Mouse (Mus musculus): ENCODE data around the gene Vmn1r201. TPM values are rescaled to one million over a fixed set of nuclear protein-coding genes. Genes with fewer than 3 reads are reported as not detected.

Gene Vmn1r201
- not detected in 2 replicates for polyA plus RNA-seq (2015; fragmentation: Nextera tagmentation; extraction: Ambion mirVana)

- Histone ChIP-seq H3K9ac (no peak within 1 kb of the TSS), H3K9me3 (no peaks in the 10 kb centered on the region), H3K4me2 (no peak within 1 kb of the TSS), H3K27me3 (replicated peaks) (no peaks in the 10 kb centered on the region), H3K27ac (no peak within 1 kb of the TSS), H3K36me3 (no peaks in the 10 kb centered on the region), H3K4me3 (replicated peaks) (no peak within 1 kb of the TSS), H3K4me1 (no peaks in the 10 kb centered on the region)
- WGBS = 56% methylated on average over 1 of the region's 1 CpGs
- ATAC-seq (ENCODE audit: insufficient read depth, low FRiP score, low read depth) = no peak
Observed at GRCm38 (mm10) chr13:22471623-22472022, at the start of gene Vmn1r201. Gene Vmn1r201 (plus strand): TSS chr13:22471923.

GRCm38 (mm10) chr13:22455145-22455544 is 16.6 kb upstream of the Vmn1r201 start:
- no peak overlapping the region for H3K9ac ChIP-seq
- no peaks in the 10 kb centered on the region for H3K36me3 ChIP-seq
- no peaks in the 10 kb centered on the region for H3K4me1 ChIP-seq
- no peaks in the 10 kb centered on the region for H3K27me3 ChIP-seq (replicated peaks)
- ATAC-seq (ENCODE audit: insufficient read depth, low FRiP score, low read depth) = no peak
- no peak overlapping the region for H3K4me3 ChIP-seq (replicated peaks)
- no peak overlapping the region for H3K4me2 ChIP-seq
- H3K9me3 ChIP-seq = no peaks in the 10 kb centered on the region
- H3K27ac ChIP-seq = no peak overlapping the region

GRCm38 (mm10) chr13:22502431-22502830 is 30.7 kb downstream of the Vmn1r201 start:
- Histone ChIP-seq H3K27me3 (replicated peaks) (no peaks in the 10 kb centered on the region), H3K4me1 (no peaks in the 10 kb centered on the region), H3K4me3 (replicated peaks) (no peak overlapping the region), H3K4me2 (no peak overlapping the region), H3K9me3 (no peaks in the 10 kb centered on the region), H3K27ac (no peak overlapping the region), H3K36me3 (no peaks in the 10 kb centered on the region), H3K9ac (no peak overlapping the region)
- ATAC-seq (ENCODE audit: insufficient read depth, low FRiP score, low read depth) = no peak
- WGBS = 80% methylated on average over 3 of the region's 3 CpGs

- H3K27me3 ChIP-seq (replicated peaks) = no peaks in the 10 kb centered on the region
- H3K36me3 ChIP-seq = no peaks in the 10 kb centered on the region
- H3K4me3 ChIP-seq (replicated peaks) = no peak within 1 kb of the TSS
- H3K27ac ChIP-seq = no peak within 1 kb of the TSS
- H3K4me1 ChIP-seq = no peaks in the 10 kb centered on the region
- H3K4me2 ChIP-seq = no peak within 1 kb of the TSS
- no peak within 1 kb of the TSS for H3K9ac ChIP-seq
- ATAC-seq (ENCODE audit: insufficient read depth, low FRiP score, low read depth) = no peak
- H3K9me3 ChIP-seq = no peaks in the 10 kb centered on the region
Observed at GRCm38 (mm10) chr13:22505281-22505680, 33.6 kb downstream of the Vmn1r201 start, which contains the start of gene Vmn1r202. Gene Vmn1r202 (minus strand): TSS chr13:22505381.

- no peaks in the 10 kb centered on the region for H3K36me3 ChIP-seq
- H3K27ac ChIP-seq = no peak within 1 kb of the TSS
- no peak within 1 kb of the TSS for H3K4me2 ChIP-seq
- ATAC-seq (ENCODE audit: insufficient read depth, low FRiP score, low read depth) = no peak
- H3K27me3 ChIP-seq (replicated peaks) = no peaks in the 10 kb centered on the region
- no peaks in the 10 kb centered on the region for H3K4me1 ChIP-seq
- no peak within 1 kb of the TSS for H3K9ac ChIP-seq
- H3K4me3 ChIP-seq (replicated peaks) = no peak within 1 kb of the TSS
- H3K9me3 ChIP-seq = no peaks in the 10 kb centered on the region
Observed at GRCm38 (mm10) chr13:22517814-22518213, 46.1 kb downstream of the Vmn1r201 start, which contains the start of gene Vmn1r203. Gene Vmn1r203 (plus strand): TSS chr13:22518114.

Other genes starting within 250 kb of the Vmn1r201 start
- not detected in 2 replicates for gene Vmn1r193, start 248.8 kb upstream of the Vmn1r201 start, polyA plus RNA-seq (2015; fragmentation: Nextera tagmentation; extraction: Ambion mirVana)
- not detected in 2 replicates for gene Vmn1r194, start 227.7 kb upstream of the Vmn1r201 start, polyA plus RNA-seq (2015; fragmentation: Nextera tagmentation; extraction: Ambion mirVana)
- not detected in 2 replicates for gene Vmn1r195, start 201.4 kb upstream of the Vmn1r201 start, polyA plus RNA-seq (2015; fragmentation: Nextera tagmentation; extraction: Ambion mirVana)
- gene Vmn1r196, start 182.0 kb upstream of the Vmn1r201 start, polyA plus RNA-seq (2015; fragmentation: Nextera tagmentation; extraction: Ambion mirVana) = not detected in 2 replicates
- not detected in 2 replicates for gene Vmn1r197, start 147.3 kb upstream of the Vmn1r201 start, polyA plus RNA-seq (2015; fragmentation: Nextera tagmentation; extraction: Ambion mirVana)
- gene Vmn1r198, start 121.6 kb upstream of the Vmn1r201 start, polyA plus RNA-seq (2015; fragmentation: Nextera tagmentation; extraction: Ambion mirVana) = not detected in 2 replicates
- gene Vmn1r199, start 92.1 kb upstream of the Vmn1r201 start, polyA plus RNA-seq (2015; fragmentation: Nextera tagmentation; extraction: Ambion mirVana) = not detected in 2 replicates
- not detected in 2 replicates for gene Vmn1r200, start 81.5 kb upstream of the Vmn1r201 start, polyA plus RNA-seq (2015; fragmentation: Nextera tagmentation; extraction: Ambion mirVana)
- 0.03 TPM in 1 of 2 replicates, not detected in the other for gene Vmn1r202, start 33.5 kb downstream of the Vmn1r201 start, polyA plus RNA-seq (2015; fragmentation: Nextera tagmentation; extraction: Ambion mirVana)
- gene Vmn1r203, start 46.2 kb downstream of the Vmn1r201 start, polyA plus RNA-seq (2015; fragmentation: Nextera tagmentation; extraction: Ambion mirVana) = not detected in 2 replicates
- not detected in 2 replicates for gene Vmn1r204, start 81.3 kb downstream of the Vmn1r201 start, polyA plus RNA-seq (2015; fragmentation: Nextera tagmentation; extraction: Ambion mirVana)
- gene Vmn1r205, start 121.1 kb downstream of the Vmn1r201 start, polyA plus RNA-seq (2015; fragmentation: Nextera tagmentation; extraction: Ambion mirVana) = not detected in 2 replicates
- not detected in 2 replicates for gene Vmn1r206, start 152.3 kb downstream of the Vmn1r201 start, polyA plus RNA-seq (2015; fragmentation: Nextera tagmentation; extraction: Ambion mirVana)

Measured in stomach, embryonic 15.5 days (tissue).